Mouse (Mus musculus) hindbrain, embryonic 16.5 days (tissue): ENCODE results near the gene Ptpa. TPM values are rescaled to one million over a fixed set of nuclear protein-coding genes. Genes with fewer than 3 reads are reported as not detected.

Source experiments
- ATAC-seq: fragments of 200-750 bp; cut with Nextera tagmentation; 2 replicates; pipeline ENCODE4 v1.8.0; 2017; ENCODE audit warnings: moderate TSS enrichment, moderate library complexity
- H3K27ac ChIP-seq: fragments of 300-500 bp; sonication (generic); 2 replicates; pipeline ENCODE4 v1.5.1; 2014; ENCODE audit warnings: low read depth, mild to moderate bottlenecking, control low read depth, low read length, moderate library complexity
- H3K27me3 ChIP-seq: fragments of 300-500 bp; sonication (generic); replicated peaks from 2 replicates; pipeline ENCODE4 v1.6.1; 2014; ENCODE audit warnings: low read length; ENCODE audit not compliant: control insufficient read depth, insufficient read depth
- H3K36me3 ChIP-seq: fragments of 300-500 bp; sonication (generic); 2 replicates; pipeline ENCODE4 v1.6.1; 2014; ENCODE audit warnings: mild to moderate bottlenecking, low read length, moderate library complexity, mixed read lengths; ENCODE audit not compliant: control insufficient read depth, insufficient read depth
- H3K4me1 ChIP-seq: fragments of 300-500 bp; sonication (generic); 2 replicates; pipeline ENCODE4 v1.6.1; 2014; ENCODE audit warnings: low read depth, low read length; ENCODE audit not compliant: control insufficient read depth, insufficient read depth
- H3K4me2 ChIP-seq: fragments of 300-500 bp; sonication (generic); 2 replicates; pipeline ENCODE4 v1.6.1; 2014; ENCODE audit warnings: mild to moderate bottlenecking, low read length, control low read depth, moderate library complexity
- H3K4me3 ChIP-seq: fragments of 300-500 bp; sonication (generic); 2 replicates; pipeline ENCODE4 v1.5.1; 2014; ENCODE audit warnings: mild to moderate bottlenecking, low read length, control low read depth, moderate library complexity
- H3K9ac ChIP-seq: fragments of 300-500 bp; sonication (generic); 2 replicates; pipeline ENCODE4 v1.6.1; 2014; ENCODE audit warnings: low read depth, mild to moderate bottlenecking, control low read depth, low read length, moderate library complexity
- H3K9me3 ChIP-seq: fragments of 300-500 bp; sonication (generic); 2 replicates; pipeline ENCODE4 v1.6.1; 2014; ENCODE audit warnings: mild to moderate bottlenecking, low read length, moderate library complexity; ENCODE audit not compliant: control insufficient read depth
- WGBS: fragments of 180-500 bp; shearing (Covaris S2); extraction: QIAGEN DNeasy Blood & Tissue Kit; methylation state at CpG from one replicate; pipeline ENCODE4 v1.1.7; 2014; 5-methylcytosine and 5-hydroxymethylcytosine counted together
- polyA plus RNA-seq: library from polyadenylated mRNA; unstranded; fragments of >200 nt; fragmentation: Nextera tagmentation; extraction: Ambion mirVana; gene quantifications from 2 replicates; pipeline ENCODE4 v1.2.1, GENCODE M21; 2015

The Ptpa gene
- polyA plus RNA-seq, 1 experiment from 2014 or later, result 153 TPM

DNA sequence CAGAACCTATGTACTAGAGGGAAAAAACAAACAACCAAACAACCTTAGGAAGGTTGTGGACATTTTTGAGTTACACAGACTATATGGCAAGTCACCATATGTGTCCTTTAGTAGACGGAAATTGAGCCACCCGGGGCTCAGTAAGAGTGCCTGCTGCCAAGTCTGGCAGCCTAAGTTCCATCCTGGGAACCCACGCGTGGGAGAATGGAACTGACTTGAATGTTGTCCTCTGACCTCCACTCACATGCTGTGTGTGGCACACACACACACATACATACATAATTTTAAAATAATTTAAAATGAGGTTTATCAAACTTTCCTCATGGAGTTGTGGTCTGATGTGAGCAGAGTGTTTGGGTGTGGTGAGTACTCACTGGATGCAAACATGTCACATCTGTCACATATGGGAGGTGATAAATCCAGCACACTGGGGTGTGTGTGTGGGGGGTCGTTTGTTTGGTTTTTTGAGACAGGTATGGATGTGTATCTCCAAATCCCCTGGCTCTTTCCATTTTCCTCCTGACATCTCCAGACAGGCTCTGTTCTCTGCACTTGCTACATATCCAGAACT is 1.8 kb downstream of the Ptpa start:
- H3K27me3 ChIP-seq, result no peaks in the 10 kb centered on the region
- H3K9ac ChIP-seq, result no peak overlapping the region
- no peak for ATAC-seq
- H3K4me1 ChIP-seq, result peaks cover 45% of the 10 kb centered on the region
- no peak overlapping the region; the same call in 1 of the 2 replicates for H3K4me2 ChIP-seq
- H3K27ac ChIP-seq, result no peak overlapping the region
- H3K9me3 ChIP-seq, result no peaks in the 10 kb centered on the region
- H3K4me3 ChIP-seq, result no peak overlapping the region
- 58% methylated on average over 5 of the region's 5 CpGs for WGBS
- H3K36me3 ChIP-seq, result 0 out of 2 replicates have a peak, but pooled peaks cover 2% of the 10 kb centered on the region

DNA sequence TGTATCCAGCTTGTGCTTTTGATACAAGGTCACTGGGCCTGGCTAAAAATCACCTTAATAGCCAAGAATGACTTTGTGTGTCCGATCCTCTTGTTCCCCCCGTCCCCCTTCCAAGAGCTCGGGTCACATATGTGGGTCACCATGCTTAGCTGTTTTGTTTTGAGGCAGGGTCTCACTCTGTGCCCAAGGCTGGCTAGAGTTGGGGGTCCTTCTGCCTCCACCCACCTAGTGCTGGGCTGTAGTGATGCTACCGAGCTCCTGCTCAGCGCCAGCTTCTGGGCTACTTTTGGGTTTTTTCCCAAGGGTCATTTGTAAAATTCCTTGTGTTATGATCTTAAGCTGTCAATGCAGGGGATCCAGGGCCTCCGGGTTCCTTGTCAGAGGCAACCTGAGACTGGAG is 2.4 kb downstream of the Ptpa start:
- H3K27me3 ChIP-seq, result no peaks in the 10 kb centered on the region
- H3K27ac ChIP-seq, result no peak overlapping the region
- H3K4me2 ChIP-seq, result peak overlapping the region; percentile 29
- H3K9me3 ChIP-seq, result no peaks in the 10 kb centered on the region
- peak overlapping the region; percentile 27; the same call in 1 of the 2 replicates for H3K9ac ChIP-seq
- no peaks in the 10 kb centered on the region for H3K36me3 ChIP-seq
- WGBS, result 70% methylated on average over 6 of the region's 6 CpGs
- H3K4me3 ChIP-seq, result no peak overlapping the region
- no peak for ATAC-seq
- peaks cover 39% of the 10 kb centered on the region for H3K4me1 ChIP-seq

- Histone ChIP-seq H3K9ac (peak overlapping the region; percentile 37), H3K9me3 (no peaks in the 10 kb centered on the region), H3K27ac (no peak overlapping the region), H3K27me3 (no peaks in the 10 kb centered on the region), H3K4me1 (peaks cover 31% of the 10 kb centered on the region), H3K4me2 (peak overlapping the region; percentile 29; the same call in 1 of the 2 replicates), H3K36me3 (no peaks in the 10 kb centered on the region), H3K4me3 (no peak overlapping the region)
- ATAC-seq, result no peak
- 38% methylated on average over 10 of the region's 10 CpGs for WGBS
Measured at GRCm38 (mm10) chr2:30419112-30419511, 3.3 kb downstream of the Ptpa start.

GRCm38 (mm10) chr2:30421432-30421831 is 5.6 kb downstream of the Ptpa start:
- H3K27me3 ChIP-seq, result no peaks in the 10 kb centered on the region
- peaks cover 22% of the 10 kb centered on the region for H3K4me1 ChIP-seq
- no peak overlapping the region for H3K9ac ChIP-seq
- no peaks in the 10 kb centered on the region for H3K9me3 ChIP-seq
- 62% methylated on average over 4 of the region's 4 CpGs for WGBS
- H3K36me3 ChIP-seq, result 0 out of 2 replicates have a peak, but pooled peaks cover 2% of the 10 kb centered on the region
- H3K4me3 ChIP-seq, result no peak overlapping the region
- H3K4me2 ChIP-seq, result no peak overlapping the region
- H3K27ac ChIP-seq, result peak overlapping the region; percentile 12; the same call in 1 of the 2 replicates
- no peak for ATAC-seq

- no peak overlapping the region for H3K9ac ChIP-seq
- no peak overlapping the region for H3K4me3 ChIP-seq
- no peaks in the 10 kb centered on the region for H3K4me1 ChIP-seq
- H3K27me3 ChIP-seq, result no peaks in the 10 kb centered on the region
- peaks cover 37% of the 10 kb centered on the region for H3K36me3 ChIP-seq
- ATAC-seq, result no peak
- no peak overlapping the region for H3K27ac ChIP-seq
- no peak overlapping the region for H3K4me2 ChIP-seq
- no peaks in the 10 kb centered on the region for H3K9me3 ChIP-seq
Measured at GRCm38 (mm10) chr2:30429156-30429555, 13.3 kb downstream of the Ptpa start.

DNA sequence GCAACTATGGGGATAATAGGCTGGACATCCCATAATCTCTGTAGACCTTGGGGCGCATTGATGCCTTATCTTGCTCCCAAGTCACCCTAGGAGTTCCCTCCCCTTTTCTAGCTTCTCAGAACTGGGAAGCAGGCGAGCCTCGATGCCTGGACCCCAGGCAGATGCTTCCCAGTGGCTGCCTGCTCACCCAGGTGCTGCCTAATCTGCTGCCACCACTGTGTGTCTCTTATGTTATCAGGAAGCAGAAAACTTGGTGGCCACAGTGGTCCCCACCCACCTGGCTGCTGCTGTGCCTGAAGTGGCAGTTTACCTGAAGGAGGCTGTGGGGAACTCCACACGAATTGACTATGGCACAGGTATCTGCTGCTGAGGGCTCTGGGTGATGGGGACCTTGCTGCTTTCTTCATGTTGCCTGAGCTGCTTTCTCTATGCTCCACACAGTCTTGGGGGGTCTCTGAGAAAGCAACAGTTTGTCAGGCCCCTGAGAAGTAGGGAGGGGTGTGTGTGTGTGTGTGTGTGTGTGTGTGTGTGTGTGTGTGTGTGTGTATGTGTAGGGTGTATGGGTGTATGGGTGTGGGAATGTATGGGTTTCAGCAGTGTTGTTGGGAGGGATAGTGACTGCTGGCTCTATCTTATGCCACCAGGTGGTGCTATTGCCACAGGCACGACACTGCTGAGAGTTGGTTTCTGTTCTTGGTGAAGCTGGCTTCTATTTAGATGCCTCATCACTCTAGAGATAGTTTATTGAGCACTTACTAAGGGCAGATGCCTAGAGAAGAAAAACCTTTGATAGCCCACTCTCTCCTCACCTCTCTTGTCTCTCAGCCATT is 19.7 kb downstream of the Ptpa start:
- 62% methylated on average over 5 of the region's 5 CpGs for WGBS
- Histone ChIP-seq H3K4me3 (no peak overlapping the region), H3K4me2 (no peak overlapping the region), H3K9me3 (no peaks in the 10 kb centered on the region), H3K27ac (no peak overlapping the region), H3K36me3 (peaks cover 35% of the 10 kb centered on the region), H3K9ac (no peak overlapping the region), H3K27me3 (no peaks in the 10 kb centered on the region), H3K4me1 (peaks cover 5% of the 10 kb centered on the region)
- ATAC-seq, result peak; percentile 69

DNA sequence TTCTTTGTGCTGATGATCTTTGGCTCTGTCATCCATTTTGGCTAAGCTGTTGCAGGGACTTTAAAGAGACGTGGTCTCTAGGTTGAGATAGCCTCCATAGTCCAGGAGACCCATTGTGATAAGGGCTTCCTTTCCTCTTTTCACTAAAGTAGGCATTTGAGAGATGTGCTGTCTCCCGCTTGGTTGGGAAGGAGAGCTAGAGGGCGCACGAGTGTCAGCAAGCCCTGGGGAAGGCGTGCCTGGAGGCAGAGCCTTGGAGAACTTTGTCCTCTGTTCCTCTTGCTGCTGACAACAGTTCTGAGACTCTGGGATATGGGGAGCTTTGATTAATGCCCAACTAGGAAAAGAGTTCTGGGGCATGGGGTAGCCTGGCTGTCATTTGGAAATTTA is 20.3 kb downstream of the Ptpa start:
- WGBS, result 80% methylated on average over 5 of the region's 5 CpGs
- H3K27me3 ChIP-seq, result no peaks in the 10 kb centered on the region
- no peak overlapping the region for H3K4me2 ChIP-seq
- peak; percentile 9; the same call in 1 of the 2 replicates for ATAC-seq
- no peaks in the 10 kb centered on the region for H3K9me3 ChIP-seq
- no peak overlapping the region for H3K27ac ChIP-seq
- peaks cover 10% of the 10 kb centered on the region for H3K4me1 ChIP-seq
- H3K4me3 ChIP-seq, result no peak overlapping the region
- H3K36me3 ChIP-seq, result peaks cover 35% of the 10 kb centered on the region
- H3K9ac ChIP-seq, result no peak overlapping the region

- H3K27me3 ChIP-seq, result no peaks in the 10 kb centered on the region
- no peaks in the 10 kb centered on the region for H3K9me3 ChIP-seq
- H3K36me3 ChIP-seq, result peaks cover 28% of the 10 kb centered on the region
- ATAC-seq, result no peak
- no peak overlapping the region for H3K27ac ChIP-seq
- WGBS, result 74% methylated on average over 4 of the region's 4 CpGs
- peaks cover 17% of the 10 kb centered on the region for H3K4me1 ChIP-seq
- no peak overlapping the region for H3K9ac ChIP-seq
- no peak overlapping the region for H3K4me3 ChIP-seq
- no peak overlapping the region for H3K4me2 ChIP-seq
Measured at GRCm38 (mm10) chr2:30436809-30437208, 21.0 kb downstream of the Ptpa start.

DNA sequence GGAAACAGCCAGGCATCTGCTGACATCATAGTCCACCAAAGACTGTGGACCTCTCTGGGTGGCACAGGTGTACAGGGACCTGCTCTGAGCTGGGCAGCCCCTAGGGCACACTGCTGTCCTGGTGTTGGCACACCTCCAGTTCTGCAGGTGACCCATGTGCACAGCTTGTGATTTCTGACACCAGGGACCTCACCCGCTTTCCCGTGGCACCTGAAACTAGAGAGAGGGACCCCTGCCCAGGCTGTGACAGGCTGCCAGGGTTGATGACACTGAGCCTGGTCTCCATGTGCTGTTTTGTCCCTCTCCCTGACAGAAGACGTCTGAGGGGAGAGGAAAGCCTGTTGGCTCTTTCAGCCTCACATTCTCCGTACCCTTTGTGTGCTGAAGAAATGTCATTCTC is 22.0 kb downstream of the Ptpa start:
- no peaks in the 10 kb centered on the region for H3K9me3 ChIP-seq
- H3K4me1 ChIP-seq, result peaks cover 27% of the 10 kb centered on the region
- no peak overlapping the region for H3K4me3 ChIP-seq
- no peak overlapping the region for H3K4me2 ChIP-seq
- H3K36me3 ChIP-seq, result peaks cover 23% of the 10 kb centered on the region
- no peak overlapping the region for H3K27ac ChIP-seq
- WGBS, result 97% methylated on average over 4 of the region's 4 CpGs
- H3K9ac ChIP-seq, result no peak overlapping the region
- no peaks in the 10 kb centered on the region for H3K27me3 ChIP-seq
- no peak for ATAC-seq
